Mouse (Mus musculus) midbrain, embryonic 12.5 days (tissue): ENCODE data around the gene Myoz2. TPM values are rescaled to one million over a fixed set of nuclear protein-coding genes. Genes with fewer than 3 reads are reported as not detected.

Source experiments
- ATAC-seq: fragments of 200-750 bp; cut with Nextera tagmentation; 2 replicates; pipeline ENCODE4 v1.8.0; 2017; ENCODE audit warnings: low read depth, moderate TSS enrichment, moderate library complexity; ENCODE audit not compliant: low FRiP score
- H3K27ac ChIP-seq: fragments of 300-500 bp; sonication (generic); replicated peaks from 2 replicates; pipeline ENCODE4 v1.5.1; 2016; ENCODE audit warnings: mild to moderate bottlenecking
- H3K27me3 ChIP-seq: fragments of 300-500 bp; sonication (generic); 2 replicates; pipeline ENCODE4 v1.6.1; 2016; ENCODE audit warnings: mild to moderate bottlenecking
- H3K36me3 ChIP-seq: fragments of 300-500 bp; sonication (generic); 2 replicates; pipeline ENCODE4 v1.6.1; 2016
- H3K4me1 ChIP-seq: fragments of 300-500 bp; sonication (generic); 2 replicates; pipeline ENCODE4 v1.6.1; 2016
- H3K4me2 ChIP-seq: fragments of 300-500 bp; sonication (generic); replicated peaks from 2 replicates; pipeline ENCODE4 v1.6.1; 2016; ENCODE audit warnings: mild to moderate bottlenecking, moderate library complexity
- H3K4me3 ChIP-seq: fragments of 300-500 bp; sonication (generic); 2 replicates; pipeline ENCODE4 v1.5.1; 2016; ENCODE audit warnings: mild to moderate bottlenecking
- H3K9ac ChIP-seq: fragments of 300-500 bp; sonication (generic); replicated peaks from 2 replicates; pipeline ENCODE4 v1.6.1; 2016; ENCODE audit warnings: mild to moderate bottlenecking, moderate library complexity
- H3K9me3 ChIP-seq: fragments of 300-500 bp; sonication (generic); 2 replicates; pipeline ENCODE4 v1.6.1; 2016; ENCODE audit warnings: mild to moderate bottlenecking
- WGBS: fragments of 180-500 bp; shearing (Covaris S2); methylation state at CpG from one replicate; pipeline ENCODE4 v1.1.7; 2016; 5-methylcytosine and 5-hydroxymethylcytosine counted together
- polyA plus RNA-seq: library from polyadenylated mRNA; unstranded; fragments of >200 nt; fragmentation: Nextera tagmentation; extraction: Ambion mirVana; gene quantifications from 2 replicates; pipeline ENCODE4 v1.2.1, GENCODE M21; 2016

The Myoz2 gene
- not detected in 2 replicates for polyA plus RNA-seq

- Histone ChIP-seq H3K36me3 (no peaks in the 10 kb centered on the region), H3K4me2 (no peak within 1 kb of the TSS), H3K4me3 (no peak within 1 kb of the TSS), H3K27ac (no peak within 1 kb of the TSS), H3K9ac (no peak within 1 kb of the TSS), H3K27me3 (no peaks in the 10 kb centered on the region), H3K9me3 (no peaks in the 10 kb centered on the region), H3K4me1 (no peaks in the 10 kb centered on the region)
- WGBS = 95% methylated on average over 7 of the region's 7 CpGs
- ATAC-seq = no peak
These were observed at the start of gene Myoz2 for GRCm38 (mm10) chr3:123034752-123035151. Myoz2 (minus strand) TSS chr3:123035015.

DNA sequence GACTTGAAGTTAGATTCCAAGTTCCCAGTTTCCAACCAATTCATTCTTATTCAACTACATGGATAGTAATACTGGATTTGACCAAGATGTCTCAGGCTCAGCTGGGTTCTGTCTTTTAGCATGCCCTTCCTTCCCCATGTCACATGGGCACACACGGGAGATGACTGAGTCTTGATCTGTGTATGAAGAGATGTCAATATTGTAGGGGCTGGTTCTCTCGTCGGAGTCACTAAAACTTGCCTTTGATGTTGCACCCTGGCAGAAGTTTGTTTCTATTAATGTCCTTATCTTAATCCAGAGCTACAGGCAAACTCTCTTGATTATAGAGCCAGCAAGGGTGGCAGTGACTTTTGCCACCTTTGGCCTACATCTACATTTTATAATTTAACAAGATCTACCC is 46.9 kb upstream of the Myoz2 start:
- H3K27ac ChIP-seq = no peak overlapping the region
- H3K4me3 ChIP-seq = no peak overlapping the region
- H3K4me2 ChIP-seq = no peak overlapping the region
- no peaks in the 10 kb centered on the region for H3K36me3 ChIP-seq
- H3K4me1 ChIP-seq = 0 out of 2 replicates have a peak, but pooled peaks cover 4% of the 10 kb centered on the region
- H3K9ac ChIP-seq = no peak overlapping the region
- H3K9me3 ChIP-seq = no peaks in the 10 kb centered on the region
- WGBS = 92% methylated on average over 3 of the region's 3 CpGs
- H3K27me3 ChIP-seq = no peaks in the 10 kb centered on the region
- no peak for ATAC-seq

DNA sequence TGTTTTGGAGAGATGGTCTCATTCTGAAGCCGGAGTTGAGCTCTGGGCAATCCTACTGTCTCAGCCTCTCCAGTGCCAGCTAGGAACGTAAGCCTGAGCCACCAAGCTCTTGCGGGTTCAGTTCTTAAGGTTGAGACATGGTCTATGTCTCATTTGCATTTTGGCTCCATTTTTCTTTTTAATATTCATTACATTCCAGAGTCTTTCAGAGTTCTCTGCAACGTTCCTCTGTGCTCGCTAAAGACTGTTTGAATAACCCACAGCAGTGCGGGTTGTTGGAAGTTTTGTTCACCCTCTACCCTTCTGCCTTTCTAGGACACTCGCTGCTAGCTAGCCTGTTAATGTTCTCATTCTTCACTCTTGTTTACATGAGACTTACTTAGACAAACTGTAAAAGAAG is 46.1 kb upstream of the Myoz2 start:
- 70% methylated on average over 7 of the region's 7 CpGs for WGBS
- ATAC-seq = no peak
- H3K9me3 ChIP-seq = no peaks in the 10 kb centered on the region
- no peak overlapping the region for H3K4me3 ChIP-seq
- H3K4me2 ChIP-seq = no peak overlapping the region
- H3K36me3 ChIP-seq = no peaks in the 10 kb centered on the region
- no peaks in the 10 kb centered on the region for H3K27me3 ChIP-seq
- no peak overlapping the region for H3K9ac ChIP-seq
- no peak overlapping the region for H3K27ac ChIP-seq
- 0 out of 2 replicates have a peak, but pooled peaks cover 4% of the 10 kb centered on the region for H3K4me1 ChIP-seq

- no peak overlapping the region for H3K4me2 ChIP-seq
- 82% methylated on average over 19 of the region's 19 CpGs for WGBS
- H3K27ac ChIP-seq = no peak overlapping the region
- H3K4me3 ChIP-seq = no peak overlapping the region
- 0 out of 2 replicates have a peak, but pooled peaks cover 4% of the 10 kb centered on the region for H3K4me1 ChIP-seq
- no peaks in the 10 kb centered on the region for H3K27me3 ChIP-seq
- no peaks in the 10 kb centered on the region for H3K9me3 ChIP-seq
- ATAC-seq = no peak
- H3K36me3 ChIP-seq = no peaks in the 10 kb centered on the region
- no peak overlapping the region for H3K9ac ChIP-seq
These were observed 45.4 kb upstream of the Myoz2 start for GRCm38 (mm10) chr3:123080017-123080725.

DNA sequence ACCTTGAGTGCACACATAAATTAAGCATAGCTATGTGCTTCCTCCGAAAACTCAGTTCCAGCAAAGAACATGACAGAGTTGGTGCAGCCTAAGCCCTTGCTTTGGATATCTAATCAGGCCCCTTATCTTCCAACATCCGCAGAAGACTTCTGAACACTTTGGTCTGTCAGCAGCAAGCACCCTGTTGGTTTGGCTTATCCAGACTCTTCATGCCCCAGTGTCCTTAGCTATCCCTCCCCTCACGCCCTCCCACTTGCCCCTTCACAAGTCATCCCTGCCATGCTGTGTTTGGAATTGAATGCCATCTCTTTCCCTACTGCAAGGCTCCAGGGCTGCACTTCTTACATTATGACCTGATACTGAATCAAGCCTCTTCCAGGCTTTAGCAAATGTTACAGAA is 40.9 kb upstream of the Myoz2 start:
- ATAC-seq = no peak
- Histone ChIP-seq H3K9me3 (no peaks in the 10 kb centered on the region), H3K9ac (no peak overlapping the region), H3K27me3 (no peaks in the 10 kb centered on the region), H3K36me3 (no peaks in the 10 kb centered on the region), H3K4me3 (no peak overlapping the region), H3K4me2 (no peak overlapping the region), H3K4me1 (0 out of 2 replicates have a peak, but pooled peaks cover 2% of the 10 kb centered on the region), H3K27ac (no peak overlapping the region)
- WGBS = 80% methylated on average over 3 of the region's 3 CpGs

DNA sequence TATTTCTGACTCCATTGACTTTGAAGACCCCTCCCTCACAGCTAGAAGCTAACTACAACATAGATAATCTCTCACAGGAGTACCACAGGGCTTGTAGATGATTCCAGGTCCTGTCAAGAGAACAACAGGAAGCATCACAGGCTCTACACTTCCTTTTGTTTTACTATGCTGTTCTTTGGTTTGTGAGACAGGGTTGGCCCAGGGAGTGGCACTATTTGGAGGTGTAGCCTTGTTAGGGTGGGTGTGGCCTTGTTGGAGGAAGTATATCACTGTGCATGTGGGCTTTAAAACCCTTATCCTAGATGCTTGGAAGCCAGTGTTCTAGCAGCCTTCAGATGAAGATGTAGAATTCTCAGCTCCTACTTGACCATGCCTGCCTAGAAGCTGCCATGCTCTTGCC is 40.2 kb upstream of the Myoz2 start:
- ATAC-seq = no peak

DNA sequence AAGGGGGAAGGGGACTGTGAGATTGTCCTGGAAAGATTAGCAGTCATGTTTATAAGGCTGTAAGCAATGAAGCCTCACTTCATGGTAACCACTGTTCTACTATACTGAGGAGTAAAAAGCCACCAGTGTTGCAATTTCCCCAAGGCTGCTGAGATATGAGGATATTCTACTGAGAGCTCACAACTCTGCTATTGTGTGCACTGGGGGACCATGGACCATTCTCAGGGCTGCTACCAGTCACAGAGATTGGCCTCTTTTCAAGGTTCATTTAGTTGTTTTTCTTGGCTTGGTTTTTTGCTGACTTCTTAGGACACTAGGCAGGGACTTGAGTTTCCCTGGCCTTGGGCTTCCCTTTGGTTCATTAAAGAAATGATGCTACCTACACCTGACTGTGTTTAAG is 38.5 kb upstream of the Myoz2 start:
- Histone ChIP-seq H3K4me2 (no peak overlapping the region), H3K9me3 (no peaks in the 10 kb centered on the region), H3K4me1 (no peaks in the 10 kb centered on the region), H3K27ac (no peak overlapping the region), H3K27me3 (no peaks in the 10 kb centered on the region), H3K36me3 (no peaks in the 10 kb centered on the region), H3K9ac (no peak overlapping the region), H3K4me3 (no peak overlapping the region)
- ATAC-seq = no peak

More for the DNA sequence above, 40.2 kb upstream of the Myoz2 start:
- no peak overlapping the region for H3K4me2 ChIP-seq
- H3K27me3 ChIP-seq = no peaks in the 10 kb centered on the region
- no peaks in the 10 kb centered on the region for H3K9me3 ChIP-seq
- H3K4me3 ChIP-seq = no peak overlapping the region
- no peak overlapping the region for H3K27ac ChIP-seq
- no peak overlapping the region for H3K9ac ChIP-seq
- no peaks in the 10 kb centered on the region for H3K4me1 ChIP-seq
- no peaks in the 10 kb centered on the region for H3K36me3 ChIP-seq

DNA sequence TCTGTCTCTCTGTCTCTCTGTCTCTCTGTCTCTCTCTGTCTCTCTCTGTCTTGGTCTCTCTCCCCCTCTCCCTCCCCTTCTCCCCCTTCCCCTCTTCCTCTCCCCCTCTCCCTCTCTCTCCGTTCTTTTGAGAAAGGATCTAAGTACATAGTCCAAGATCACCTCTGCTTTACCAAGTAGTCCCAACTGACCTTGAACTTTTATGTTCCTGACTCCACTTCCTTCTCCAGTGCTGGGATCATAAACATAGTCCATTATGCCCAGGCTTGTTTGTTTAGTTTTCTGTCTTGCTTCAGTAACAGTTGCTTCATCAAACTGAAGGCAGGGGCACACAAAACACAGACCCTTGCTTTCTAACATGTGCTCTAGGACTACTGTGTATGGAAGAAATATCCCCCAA is 37.7 kb upstream of the Myoz2 start:
- Histone ChIP-seq H3K36me3 (no peaks in the 10 kb centered on the region), H3K4me3 (no peak overlapping the region), H3K4me1 (no peaks in the 10 kb centered on the region), H3K9ac (no peak overlapping the region), H3K27ac (no peak overlapping the region), H3K4me2 (no peak overlapping the region), H3K27me3 (no peaks in the 10 kb centered on the region), H3K9me3 (no peaks in the 10 kb centered on the region)
- WGBS = 83% methylated on average over 1 of the region's 1 CpGs
- ATAC-seq = no peak

DNA sequence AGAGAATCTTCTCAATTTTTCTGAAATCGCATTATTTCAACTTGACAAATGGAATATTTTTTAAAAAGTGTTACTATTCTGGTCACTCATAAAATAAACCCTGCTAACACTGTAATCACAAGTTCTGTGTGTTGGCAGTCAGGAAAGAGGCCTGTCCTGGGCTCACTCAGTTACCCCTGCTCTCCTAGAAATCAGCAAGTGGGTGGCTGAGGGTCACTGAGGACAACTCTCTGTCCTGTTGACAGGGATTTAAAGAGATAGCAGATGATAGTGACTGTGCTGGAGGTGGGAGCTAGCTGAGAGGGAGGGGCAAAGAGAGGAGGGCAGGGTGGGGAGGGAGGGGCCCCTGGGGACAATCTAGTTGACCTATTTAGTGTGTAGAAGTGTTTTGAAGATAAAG is 36.2 kb upstream of the Myoz2 start:
- H3K27me3 ChIP-seq = no peaks in the 10 kb centered on the region
- no peaks in the 10 kb centered on the region for H3K36me3 ChIP-seq
- no peak overlapping the region for H3K27ac ChIP-seq
- H3K4me2 ChIP-seq = no peak overlapping the region
- no peak overlapping the region for H3K4me3 ChIP-seq
- ATAC-seq = no peak
- H3K9me3 ChIP-seq = no peaks in the 10 kb centered on the region
- no peak overlapping the region for H3K9ac ChIP-seq
- 93% methylated on average over 1 of the region's 1 CpGs for WGBS
- H3K4me1 ChIP-seq = no peaks in the 10 kb centered on the region

- WGBS = 95% methylated on average over 7 of the region's 7 CpGs
- no peak overlapping the region for H3K27ac ChIP-seq
- no peak for ATAC-seq
These were observed 32.0 kb upstream of the Myoz2 start for GRCm38 (mm10) chr3:123066836-123067235.

GRCm38 (mm10) chr3:123065466-123065865 is 30.7 kb upstream of the Myoz2 start:
- Histone ChIP-seq H3K4me2 (no peak overlapping the region), H3K4me1 (no peaks in the 10 kb centered on the region), H3K9ac (no peak overlapping the region), H3K36me3 (no peaks in the 10 kb centered on the region), H3K4me3 (no peak overlapping the region), H3K9me3 (no peaks in the 10 kb centered on the region), H3K27ac (no peak overlapping the region), H3K27me3 (no peaks in the 10 kb centered on the region)
- WGBS = 89% methylated on average over 5 of the region's 5 CpGs
- no peak for ATAC-seq

More at GRCm38 (mm10) chr3:123066836-123067235, 32.0 kb upstream of the Myoz2 start:
- Histone ChIP-seq H3K9me3 (no peaks in the 10 kb centered on the region), H3K4me2 (no peak overlapping the region), H3K9ac (no peak overlapping the region), H3K4me3 (no peak overlapping the region), H3K4me1 (no peaks in the 10 kb centered on the region), H3K27me3 (no peaks in the 10 kb centered on the region), H3K36me3 (no peaks in the 10 kb centered on the region)

GRCm38 (mm10) chr3:123064186-123064585 is 29.4 kb upstream of the Myoz2 start:
- 16% methylated on average over 5 of the region's 5 CpGs for WGBS
- no peak for ATAC-seq
- H3K4me2 ChIP-seq = no peak overlapping the region

DNA sequence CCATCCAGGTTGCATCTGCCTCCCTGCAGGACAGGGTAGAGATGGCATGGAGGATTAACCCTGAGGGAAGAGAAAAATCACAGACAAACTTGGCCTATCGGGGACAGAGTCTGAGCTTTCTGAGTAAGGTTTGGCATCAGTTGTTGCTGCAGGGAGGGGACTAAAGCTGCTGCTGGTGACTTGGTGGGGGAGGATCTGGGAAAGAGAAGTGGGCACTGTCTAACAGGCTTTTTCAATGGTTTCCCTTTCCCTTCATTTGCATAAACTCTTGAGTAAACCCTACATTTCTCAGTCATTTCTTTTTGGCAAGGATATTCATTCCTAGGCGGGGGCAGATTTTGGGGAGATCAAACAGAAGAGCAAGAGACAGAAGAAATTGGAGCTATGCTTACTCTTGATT is 27.1 kb upstream of the Myoz2 start:
- Histone ChIP-seq H3K4me3 (no peak overlapping the region), H3K36me3 (no peaks in the 10 kb centered on the region), H3K4me1 (no peaks in the 10 kb centered on the region), H3K27ac (no peak overlapping the region), H3K9me3 (no peaks in the 10 kb centered on the region), H3K9ac (no peak overlapping the region), H3K4me2 (no peak overlapping the region), H3K27me3 (no peaks in the 10 kb centered on the region)
- 80% methylated on average over 2 of the region's 2 CpGs for WGBS
- ATAC-seq = no peak

More at GRCm38 (mm10) chr3:123064186-123064585, 29.4 kb upstream of the Myoz2 start:
- H3K9me3 ChIP-seq = no peaks in the 10 kb centered on the region
- H3K27me3 ChIP-seq = no peaks in the 10 kb centered on the region
- no peaks in the 10 kb centered on the region for H3K4me1 ChIP-seq
- no peak overlapping the region for H3K4me3 ChIP-seq
- H3K27ac ChIP-seq = no peak overlapping the region
- no peak overlapping the region for H3K9ac ChIP-seq
- H3K36me3 ChIP-seq = no peaks in the 10 kb centered on the region
